In the genomic region with DNA sequence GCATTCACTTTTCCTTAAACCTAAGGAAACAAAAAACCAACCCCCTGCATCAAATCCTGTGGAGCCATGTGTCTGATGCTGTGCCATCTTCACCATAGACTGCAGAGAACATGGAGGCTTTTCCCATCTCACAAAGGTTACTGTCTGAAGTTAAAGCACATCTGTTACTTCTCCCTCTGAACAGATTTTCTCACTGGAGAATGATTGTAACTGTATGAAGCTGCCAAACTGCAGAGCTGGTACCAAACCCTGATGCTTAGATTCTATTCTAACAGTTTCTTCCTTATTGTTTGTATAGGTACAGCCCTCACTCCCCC, we compare ENCODE assay signal across 12 mouse cellular contexts. TPM values are rescaled to one million over a fixed set of nuclear protein-coding genes. Genes with fewer than 3 reads are reported as not detected.
DNase-seq lines count a peak whose midpoint lies in the region; ATAC-seq and TF ChIP-seq lines count a peak whose summit lies in the region.
"Had no signal": no experiment of that assay in that cellular context is flagged by ENCODE, and none has a peak within 500 bp of the region (broad histone marks: within the 10 kb centered on the region; RNA-seq: fewer than 3 reads in every experiment).

No protein-coding gene starts in this region.

- peak overlapping the region; percentile 58 to 76; a peak in 3 of 4 replicates for H3K27ac ChIP-seq in heart, embryonic 14.5 days (replicated peaks in 1 of 2; ENCODE audit: control insufficient read depth in 1 of 2, insufficient read depth in 1 of 2, low read depth in 2 of 2, low read length in 2 of 2)
- H3K27ac ChIP-seq in kidney, embryonic 16.5 days (ENCODE audit: low read length): peak overlapping the region; percentile 44
- peak overlapping the region; percentile 34 for H3K27ac ChIP-seq in embryonic facial prominence, embryonic 14.5 days (replicated peaks; ENCODE audit: low read depth, low read length)
- 0 out of 2 replicates have a peak overlapping the region, but pooled peaks have one; percentile 29 for H3K27ac ChIP-seq in forebrain, postnatal 0 days (ENCODE audit: low read depth, low read length)
- H3K27ac ChIP-seq: liver, embryonic 13.5 days; midbrain, embryonic 13.5 days; stomach, postnatal 0 days had no signal

- no peak for TF ChIP-seq CTCF in forebrain, postnatal 0 days (IDR thresholded peaks at IDR 0.05; ENCODE audit: low read depth)

- no peaks in the 10 kb centered on the region for H3K36me3 ChIP-seq in heart, embryonic 14.5 days (ENCODE audit: control insufficient read depth, insufficient read depth, low read length)
- no peaks in the 10 kb centered on the region for H3K36me3 ChIP-seq in kidney, embryonic 16.5 days (ENCODE audit: insufficient read depth, low read length)
- no peaks in the 10 kb centered on the region for H3K36me3 ChIP-seq in embryonic facial prominence, embryonic 14.5 days (ENCODE audit: control insufficient read depth, insufficient read depth, low read length)
- no peaks in the 10 kb centered on the region for H3K36me3 ChIP-seq in forebrain, postnatal 0 days (ENCODE audit: insufficient read depth)
- H3K36me3 ChIP-seq: liver, embryonic 13.5 days; midbrain, embryonic 13.5 days had no signal

- intact Hi-C loops in heart, postnatal 14 days (cut with DNase I): no loop called here

- no peak overlapping the region for H3K9ac ChIP-seq in heart, embryonic 14.5 days (ENCODE audit: low read length)
- no peak overlapping the region for H3K9ac ChIP-seq in kidney, embryonic 16.5 days (replicated peaks; ENCODE audit: low read length)
- no peak overlapping the region for H3K9ac ChIP-seq in embryonic facial prominence, embryonic 14.5 days (ENCODE audit: low read depth, low read length)
- no peak overlapping the region for H3K9ac ChIP-seq in forebrain, postnatal 0 days
- H3K9ac ChIP-seq: liver, embryonic 13.5 days; midbrain, embryonic 13.5 days had no signal

- no peak for DNase-seq in heart, postnatal 14 days
- no peak for DNase-seq in kidney, postnatal 14 days
- no peak for DNase-seq in embryonic facial prominence, embryonic 14.5 days (ENCODE audit: low spot score)
- no peak for DNase-seq in forebrain, postnatal 0 days
- DNase-seq in lung, postnatal 14 days: no peak
- DNase-seq: cerebellum, adult 8-10 months; liver, embryonic 13.5 days; spleen, adult 18-20 months had no signal

- H3K4me2 ChIP-seq in heart, embryonic 14.5 days (ENCODE audit: low read length): no peak overlapping the region
- no peak overlapping the region for H3K4me2 ChIP-seq in kidney, embryonic 16.5 days (replicated peaks; ENCODE audit: low read depth, low read length)
- H3K4me2 ChIP-seq in embryonic facial prominence, embryonic 14.5 days (ENCODE audit: low read depth, low read length): no peak overlapping the region
- H3K4me2 ChIP-seq in forebrain, postnatal 0 days (ENCODE audit: low read depth): no peak overlapping the region
- H3K4me2 ChIP-seq: liver, embryonic 13.5 days; midbrain, embryonic 13.5 days had no signal

- H3K4me1 ChIP-seq in heart, embryonic 14.5 days (ENCODE audit: control insufficient read depth in 2 of 2, insufficient read depth in 2 of 2, low read length in 2 of 2): peaks cover 8 to 19% of the 10 kb centered on the region in 2 experiments
- H3K4me1 ChIP-seq in kidney, embryonic 16.5 days (ENCODE audit: insufficient read depth, low read length): peaks cover 20% of the 10 kb centered on the region
- H3K4me1 ChIP-seq in embryonic facial prominence, embryonic 14.5 days (ENCODE audit: control insufficient read depth, insufficient read depth, low read length): peaks cover 12% of the 10 kb centered on the region
- H3K4me1 ChIP-seq in forebrain, postnatal 0 days (ENCODE audit: insufficient read depth): peaks cover 6% of the 10 kb centered on the region; the same call in 1 of the 2 replicates

- no peaks in the 10 kb centered on the region for H3K9me3 ChIP-seq in heart, embryonic 14.5 days (ENCODE audit: control insufficient read depth, low read length)
- no peaks in the 10 kb centered on the region for H3K9me3 ChIP-seq in kidney, embryonic 16.5 days (ENCODE audit: low read length)
- no peaks in the 10 kb centered on the region for H3K9me3 ChIP-seq in embryonic facial prominence, embryonic 14.5 days (ENCODE audit: control insufficient read depth, low read length)
- H3K9me3 ChIP-seq in forebrain, postnatal 0 days (ENCODE audit: low read length): no peaks in the 10 kb centered on the region
- H3K9me3 ChIP-seq: liver, embryonic 13.5 days; midbrain, embryonic 13.5 days had no signal

- H3K4me3 ChIP-seq in heart, embryonic 14.5 days (ENCODE audit: control insufficient read depth in 1 of 2, insufficient read depth in 1 of 2, low read depth in 1 of 2, low read length in 2 of 2): no peak overlapping the region
- H3K4me3 ChIP-seq in kidney, embryonic 16.5 days (ENCODE audit: low read length): no peak overlapping the region
- no peak overlapping the region for H3K4me3 ChIP-seq in embryonic facial prominence, embryonic 14.5 days (ENCODE audit: low read depth, low read length)
- no peak overlapping the region for H3K4me3 ChIP-seq in forebrain, postnatal 0 days (ENCODE audit: low read depth, low read length)
- H3K4me3 ChIP-seq: liver, embryonic 13.5 days; midbrain, embryonic 13.5 days had no signal

- ATAC-seq in heart, embryonic 14.5 days (ENCODE audit: insufficient number of reproducible peaks, insufficient read depth, low FRiP score, low read depth): no peak
- no peak for ATAC-seq in kidney, embryonic 16.5 days (ENCODE audit: low FRiP score, low TSS enrichment)
- no peak for ATAC-seq in embryonic facial prominence, embryonic 14.5 days (ENCODE audit: low read depth)
- peak; percentile 14; the same call in 1 of the 2 replicates for ATAC-seq in forebrain, postnatal 0 days
- ATAC-seq: midbrain, embryonic 13.5 days had no signal

- H3K27me3 ChIP-seq in heart, embryonic 14.5 days (ENCODE audit: control insufficient read depth, insufficient read depth, low read length): no peaks in the 10 kb centered on the region
- H3K27me3 ChIP-seq in kidney, embryonic 16.5 days (ENCODE audit: insufficient read depth, low read length): no peaks in the 10 kb centered on the region
- H3K27me3 ChIP-seq in embryonic facial prominence, embryonic 14.5 days (replicated peaks; ENCODE audit: control insufficient read depth, insufficient read depth, low read length): no peaks in the 10 kb centered on the region
- H3K27me3 ChIP-seq in forebrain, postnatal 0 days (ENCODE audit: insufficient read depth, low read length): no peaks in the 10 kb centered on the region
- H3K27me3 ChIP-seq: liver, embryonic 13.5 days; midbrain, embryonic 13.5 days had no signal

RNA-seq across cellular contexts. Expression of gene Sesn1, which starts 57.1 kb away (rescaled TPM):
- polyA plus RNA-seq in heart, embryonic 14.5 days (2014; fragmentation: Nextera tagmentation; extraction: Ambion mirVana): 36.1 and 37.5 TPM in 2 replicates
- total RNA-seq in heart, postnatal 14 days (2021): 100 to 1,000 TPM; 109 to 113 TPM
- 36.8 and 38.9 TPM in 2 replicates for polyA plus RNA-seq in kidney, embryonic 16.5 days (2015; fragmentation: Nextera tagmentation; extraction: Ambion mirVana)
- polyA plus RNA-seq in embryonic facial prominence, embryonic 14.5 days (2014; fragmentation: Nextera tagmentation; extraction: Ambion mirVana): 52.0 and 54.7 TPM in 2 replicates
- 43.4 and 44.4 TPM in 2 replicates for total RNA-seq in forebrain, postnatal 0 days (2014; rRNA removed)
- polyA plus RNA-seq in forebrain, postnatal 0 days (2015; fragmentation: Nextera tagmentation; extraction: Ambion mirVana): 28.4 and 34.0 TPM in 2 replicates

RNA-seq across cellular contexts. Expression of gene Cep57l1, which starts 57.1 kb away (rescaled TPM):
- 19.9 and 20.4 TPM in 2 replicates for polyA plus RNA-seq in heart, embryonic 14.5 days (2014; fragmentation: Nextera tagmentation; extraction: Ambion mirVana)
- 1 to 10 TPM; 3.5 to 5.6 TPM for total RNA-seq in heart, postnatal 14 days (2021)
- polyA plus RNA-seq in kidney, embryonic 16.5 days (2015; fragmentation: Nextera tagmentation; extraction: Ambion mirVana): 24.2 and 25.3 TPM in 2 replicates
- polyA plus RNA-seq in embryonic facial prominence, embryonic 14.5 days (2014; fragmentation: Nextera tagmentation; extraction: Ambion mirVana): 18.1 and 20.1 TPM in 2 replicates
- 10.3 and 11.7 TPM in 2 replicates for total RNA-seq in forebrain, postnatal 0 days (2014; rRNA removed)
- polyA plus RNA-seq in forebrain, postnatal 0 days (2015; fragmentation: Nextera tagmentation; extraction: Ambion mirVana): 7.3 and 10.2 TPM in 2 replicates
